Mouse (Mus musculus): ENCODE results near the gene Khdc4.
"Not testable (repeated sequence)": the region's sequence is repeated elsewhere in the genome, so short reads cannot be mapped to it uniquely, and the experiment has no call there.

Gene Khdc4

GRCm38 (mm10) chr3:88658441-88659127 lies 27.0 kb upstream of the Khdc4 start:
- no peak for DNase-seq

- no peak for DNase-seq
Measured at GRCm38 (mm10) chr3:88659798-88660197, 25.8 kb upstream of the Khdc4 start.

- DNase-seq, result no peak
Measured at GRCm38 (mm10) chr3:88664095-88664494, 21.5 kb upstream of the Khdc4 start.

- DNase-seq, result peak in 1 of 2 experiments; percentile 19
Measured at GRCm38 (mm10) chr3:88677399-88677798, 8.2 kb upstream of the Khdc4 start.

- DNase-seq, result no peak
Measured at GRCm38 (mm10) chr3:88683814-88684213, 1.8 kb upstream of the Khdc4 start.

GRCm38 (mm10) chr3:88684236-88684979 lies 1.2 kb upstream of the Khdc4 start:
- no peak for DNase-seq

- peak in 1 of 2 experiments; percentile 30 for DNase-seq
Measured at GRCm38 (mm10) chr3:88685958-88686451, 402 bp downstream of the Khdc4 start.

GRCm38 (mm10) chr3:88686734-88687611 lies 1.4 kb downstream of the Khdc4 start:
- DNase-seq, result no peak

GRCm38 (mm10) chr3:88689079-88689478 lies 3.5 kb downstream of the Khdc4 start:
- no peak for DNase-seq

GRCm38 (mm10) chr3:88695545-88695944 lies 9.9 kb downstream of the Khdc4 start:
- DNase-seq, result no peak

GRCm38 (mm10) chr3:88698051-88698450 lies 12.4 kb downstream of the Khdc4 start:
- DNase-seq, result no peak

GRCm38 (mm10) chr3:88698834-88699233 lies 13.2 kb downstream of the Khdc4 start:
- no peak for DNase-seq

- no peak for DNase-seq
Measured at GRCm38 (mm10) chr3:88700247-88700646, 14.6 kb downstream of the Khdc4 start.

GRCm38 (mm10) chr3:88701222-88701621 lies 15.6 kb downstream of the Khdc4 start:
- DNase-seq, result no peak

- no peak for DNase-seq
Measured at GRCm38 (mm10) chr3:88713709-88714108, 28.1 kb downstream of the Khdc4 start.

GRCm38 (mm10) chr3:88714725-88715124 lies 29.1 kb downstream of the Khdc4 start:
- DNase-seq, result no peak

- not testable (repeated sequence) for DNase-seq
Measured at GRCm38 (mm10) chr3:88715716-88716115, 30.1 kb downstream of the Khdc4 start.

- DNase-seq, result peak; percentile 75 to 79
Measured at GRCm38 (mm10) chr3:88716399-88717197, 31.0 kb downstream of the Khdc4 start, which contains the start of gene Rit1. TSS of gene Rit1 (plus strand) at chr3:88716838.

- DNase-seq, result peak in 1 of 2 experiments; percentile 20
Measured at GRCm38 (mm10) chr3:88717198-88717798, 31.7 kb downstream of the Khdc4 start.

GRCm38 (mm10) chr3:88717831-88718230 lies 32.2 kb downstream of the Khdc4 start:
- DNase-seq, result no peak

GRCm38 (mm10) chr3:88719098-88719497 lies 33.5 kb downstream of the Khdc4 start:
- DNase-seq, result no peak

- no peak for DNase-seq
Measured at GRCm38 (mm10) chr3:88736556-88736955, 51.0 kb downstream of the Khdc4 start.

All from thymus, adult 18-20 months (tissue).